Mouse (Mus musculus): ENCODE data around the gene Gm973. TPM values are rescaled to one million over a fixed set of nuclear protein-coding genes. Genes with fewer than 3 reads are reported as not detected.

Gm973 gene
- total and polyA plus RNA-seq, 3 experiments, result 0.23 TPM; not detected in 2

- Histone ChIP-seq H3K4me3 (ENCODE audit: control insufficient read depth in 1 of 2, insufficient read depth in 1 of 2, low read depth in 2 of 2, low read length in 2 of 2) (no peak overlapping the region), H3K27me3 (ENCODE audit: control insufficient read depth in 1 of 2, insufficient read depth in 2 of 2, low read length in 2 of 2) (peaks cover 6 to 8% of the 10 kb centered on the region in 2 experiments), H3K27ac (ENCODE audit: control insufficient read depth, low read depth, low read length) (no peak overlapping the region), H3K4me1 (ENCODE audit: control insufficient read depth in 1 of 2, insufficient read depth in 2 of 2, low read length in 2 of 2) (no peaks in the 10 kb centered on the region), H3K79me2 (ENCODE audit: control insufficient read depth, insufficient read depth, low read length, poor library complexity) (no peaks in the 10 kb centered on the region), H3K9me3 (replicated peaks; ENCODE audit: insufficient read depth, low read length) (no peaks in the 10 kb centered on the region), H3K36me3 (ENCODE audit: control insufficient read depth in 1 of 2, insufficient read depth in 2 of 2, low read length in 2 of 2) (no peaks in the 10 kb centered on the region), H3K9ac (ENCODE audit: control insufficient read depth, low read depth, low read length, poor library complexity, severe bottlenecking) (no peak overlapping the region)
- no peak for DNase-seq (ENCODE audit: low read depth, low spot score)
- TF ChIP-seq POLR2A (IDR thresholded peaks at IDR 0.05; ENCODE audit: control insufficient read depth in 1 of 2, insufficient read depth in 1 of 2, low read depth in 1 of 2, low read length in 2 of 2, poor library complexity in 1 of 2) (no peak), MXI1 (IDR thresholded peaks at IDR 0.05; ENCODE audit: low read depth, low read length) (no peak), KAT2A (conservative IDR thresholded peaks at IDR 0.05; ENCODE audit: low read depth, low read length) (no peak), USF1 (IDR thresholded peaks at IDR 0.05; ENCODE audit: low read depth, low read length) (no peak), MAZ (IDR thresholded peaks at IDR 0.05; ENCODE audit: low read depth, low read length) (no peak), BHLHE40 (IDR thresholded peaks at IDR 0.05; ENCODE audit: borderline replicate concordance, low read depth, low read length) (no peak), CTCF (IDR thresholded peaks at IDR 0.05 in 2 of 3, conservative IDR thresholded peaks at IDR 0.05 in 1 of 3; ENCODE audit: control insufficient read depth in 1 of 3, insufficient read depth in 1 of 3, low read depth in 2 of 3, low read length in 3 of 3, poor library complexity in 1 of 3, severe bottlenecking in 1 of 3) (no peak), POLR2AphosphoS5 (IDR thresholded peaks at IDR 0.05; ENCODE audit: borderline replicate concordance, low read depth, low read length) (no peak), MYB (IDR thresholded peaks at IDR 0.05; ENCODE audit: low read depth, low read length) (no peak), USF2 (IDR thresholded peaks at IDR 0.05; ENCODE audit: borderline replicate concordance in 1 of 2, insufficient read depth in 1 of 2, low read depth in 1 of 2, low read length in 2 of 2) (no peak), ZMIZ1 (IDR thresholded peaks at IDR 0.05; ENCODE audit: low read depth, low read length) (no peak), EP300 (IDR thresholded peaks at IDR 0.05; ENCODE audit: low read depth in 1 of 2, low read length in 2 of 2) (no peak), MYC (IDR thresholded peaks at IDR 0.05; ENCODE audit: low read depth, low read length) (no peak), GATA1 (IDR thresholded peaks at IDR 0.05; ENCODE audit: low read depth, low read length) (no peak), HCFC1 (IDR thresholded peaks at IDR 0.05; ENCODE audit: low read depth, low read length) (no peak), RCOR1 (IDR thresholded peaks at IDR 0.05; ENCODE audit: low read depth, low read length) (no peak), TBP (IDR thresholded peaks at IDR 0.05; ENCODE audit: low read depth, low read length) (no peak)
These were observed 4.3 kb downstream of the Gm973 start for GRCm38 (mm10) chr1:59520226-59520837.

- TF ChIP-seq GABPA (IDR thresholded peaks at IDR 0.05; ENCODE audit: low read depth, low read length) (no peak), UBTF (IDR thresholded peaks at IDR 0.05; ENCODE audit: borderline replicate concordance, insufficient read depth, low read depth, low read length) (no peak), USF1 (IDR thresholded peaks at IDR 0.05; ENCODE audit: low read depth, low read length) (no peak), ZC3H11A (IDR thresholded peaks at IDR 0.05; ENCODE audit: low read depth, low read length) (no peak), RAD21 (IDR thresholded peaks at IDR 0.05; ENCODE audit: low read depth, low read length) (no peak)
- no peaks in the 10 kb centered on the region for H3K79me2 ChIP-seq (ENCODE audit: control insufficient read depth, insufficient read depth, low read length, poor library complexity)
- DNase-seq (ENCODE audit: low read depth, low spot score), result no peak
- H3K27me3 ChIP-seq (ENCODE audit: control insufficient read depth in 1 of 2, insufficient read depth in 2 of 2, low read length in 2 of 2), result peaks cover 9 to 13% of the 10 kb centered on the region in 2 experiments
- no peaks in the 10 kb centered on the region for H3K9me3 ChIP-seq (replicated peaks; ENCODE audit: insufficient read depth, low read length)
- H3K9ac ChIP-seq (ENCODE audit: control insufficient read depth, low read depth, low read length, poor library complexity, severe bottlenecking), result no peak overlapping the region
- no peaks in the 10 kb centered on the region for H3K4me1 ChIP-seq (ENCODE audit: control insufficient read depth in 1 of 2, insufficient read depth in 2 of 2, low read length in 2 of 2)
- H3K4me3 ChIP-seq (ENCODE audit: control insufficient read depth in 1 of 2, insufficient read depth in 1 of 2, low read depth in 2 of 2, low read length in 2 of 2), result no peak overlapping the region
- H3K27ac ChIP-seq (ENCODE audit: control insufficient read depth, low read depth, low read length), result no peak overlapping the region
- no peaks in the 10 kb centered on the region for H3K36me3 ChIP-seq (ENCODE audit: control insufficient read depth in 1 of 2, insufficient read depth in 2 of 2, low read length in 2 of 2)
These were observed 6.4 kb downstream of the Gm973 start for GRCm38 (mm10) chr1:59522456-59522855.

All from MEL (cell line).